Mouse (Mus musculus): ENCODE measurements around the gene Tpte. TPM values are rescaled to one million over a fixed set of nuclear protein-coding genes. Genes with fewer than 3 reads are reported as not detected.
A peak's percentile ranks its signal among the peaks of the same experiment; 100 is the strongest.
"Not testable (repeated sequence)": the region's sequence is repeated elsewhere in the genome, so short reads cannot be mapped to it uniquely, and the experiment has no call there.

Tpte gene
- total RNA-seq (2021): not detected
- long read RNA-seq, experiment 1: 0 reads
- long read RNA-seq, experiment 2: 0 reads

GRCm38 (mm10) chr8:22282999-22283491, at the start of gene Tpte:
TSS of gene Tpte (plus strand) at chr8:22283441.
- DNase-seq: no peak

GRCm38 (mm10) chr8:22242986-22243385, 40.3 kb upstream of the Tpte start:
- DNase-seq: no peak

GRCm38 (mm10) chr8:22245663-22246062, 37.6 kb upstream of the Tpte start:
- no peak for DNase-seq

- DNase-seq: no peak
These were observed 35.3 kb upstream of the Tpte start for GRCm38 (mm10) chr8:22247956-22248355.

- DNase-seq: no peak
These were observed 34.2 kb upstream of the Tpte start for GRCm38 (mm10) chr8:22249080-22249479.

GRCm38 (mm10) chr8:22258946-22259450, 24.2 kb upstream of the Tpte start:
- peak; percentile 30 for DNase-seq

GRCm38 (mm10) chr8:22259531-22259930, 23.7 kb upstream of the Tpte start:
- DNase-seq: no peak

GRCm38 (mm10) chr8:22260091-22260722, 23.0 kb upstream of the Tpte start:
- no peak for DNase-seq

- DNase-seq: peak; percentile 27
These were observed 21.0 kb upstream of the Tpte start for GRCm38 (mm10) chr8:22262267-22262666.

GRCm38 (mm10) chr8:22264292-22264691, 18.9 kb upstream of the Tpte start:
- DNase-seq: no peak

- DNase-seq: no peak
These were observed 18.5 kb upstream of the Tpte start for GRCm38 (mm10) chr8:22264787-22265186.

GRCm38 (mm10) chr8:22265194-22265593, 18.0 kb upstream of the Tpte start:
- DNase-seq: no peak

- DNase-seq: no peak
These were observed 16.4 kb upstream of the Tpte start for GRCm38 (mm10) chr8:22266809-22267208.

GRCm38 (mm10) chr8:22273142-22273541, 10.1 kb upstream of the Tpte start:
- DNase-seq: no peak

- peak; percentile 46 for DNase-seq
These were observed 8.6 kb upstream of the Tpte start for GRCm38 (mm10) chr8:22274641-22275040.

- DNase-seq: no peak
These were observed 19.1 kb downstream of the Tpte start for GRCm38 (mm10) chr8:22302326-22302725.

GRCm38 (mm10) chr8:22302896-22303306, 19.7 kb downstream of the Tpte start:
- DNase-seq: no peak

GRCm38 (mm10) chr8:22304045-22304444, 20.8 kb downstream of the Tpte start:
- not testable (repeated sequence) for DNase-seq

GRCm38 (mm10) chr8:22306999-22307398, 23.8 kb downstream of the Tpte start:
- no peak for DNase-seq

GRCm38 (mm10) chr8:22311446-22311845, 28.2 kb downstream of the Tpte start:
- DNase-seq: no peak

GRCm38 (mm10) chr8:22335426-22335825, 52.2 kb downstream of the Tpte start:
- DNase-seq: no peak

GRCm38 (mm10) chr8:22359359-22359758, 76.1 kb downstream of the Tpte start:
- no peak for DNase-seq

GRCm38 (mm10) chr8:22359882-22360281, 76.6 kb downstream of the Tpte start:
- DNase-seq: no peak

- DNase-seq: no peak
These were observed 93.1 kb downstream of the Tpte start for GRCm38 (mm10) chr8:22376311-22376710.
